Mouse (Mus musculus): ENCODE measurements around the gene Spef2.

Gene Spef2

DNA sequence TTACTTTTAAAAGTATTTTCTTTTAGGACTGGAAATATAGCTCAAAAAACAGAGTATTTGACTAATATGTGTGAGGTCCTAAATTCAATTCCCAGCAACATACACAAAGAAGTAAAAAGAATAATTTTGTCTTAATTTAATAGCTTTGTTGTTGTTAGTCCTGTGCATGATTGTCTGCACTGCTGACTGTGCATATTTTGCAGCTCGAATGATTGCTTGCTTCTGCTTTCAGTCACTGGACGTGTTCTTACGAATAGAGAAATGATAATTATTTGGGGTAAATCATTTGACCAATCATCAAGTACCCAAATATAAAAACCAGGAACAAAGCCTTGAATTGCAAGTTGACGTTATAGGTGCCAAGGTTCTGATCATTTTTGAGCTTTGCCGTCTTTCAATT is 57.8 kb downstream of the Spef2 start:
- TF ChIP-seq GATA4 (IDR thresholded peaks at IDR 0.05; ENCODE audit: insufficient replicate concordance, low read length) = no peak

DNA sequence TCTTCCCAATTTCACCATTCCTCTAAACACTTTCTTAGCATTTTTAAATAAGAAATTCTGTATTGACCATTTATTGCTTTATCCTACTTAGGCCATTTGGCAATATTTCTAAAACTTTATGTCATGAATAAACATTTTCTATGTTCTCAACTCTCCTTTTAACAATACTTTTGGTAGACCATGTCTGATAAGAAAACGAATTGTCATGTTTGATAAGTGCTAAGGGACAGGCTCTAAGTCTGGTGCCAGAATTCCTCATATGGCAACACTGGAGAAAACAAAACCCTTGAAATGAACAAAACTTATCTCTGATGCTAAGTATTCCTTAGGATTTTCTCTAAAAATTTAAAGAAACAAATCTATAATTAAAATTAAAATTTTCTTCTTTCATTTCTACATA is 58.2 kb downstream of the Spef2 start:
- no peak for TF ChIP-seq GATA4 (IDR thresholded peaks at IDR 0.05; ENCODE audit: insufficient replicate concordance, low read length)

DNA sequence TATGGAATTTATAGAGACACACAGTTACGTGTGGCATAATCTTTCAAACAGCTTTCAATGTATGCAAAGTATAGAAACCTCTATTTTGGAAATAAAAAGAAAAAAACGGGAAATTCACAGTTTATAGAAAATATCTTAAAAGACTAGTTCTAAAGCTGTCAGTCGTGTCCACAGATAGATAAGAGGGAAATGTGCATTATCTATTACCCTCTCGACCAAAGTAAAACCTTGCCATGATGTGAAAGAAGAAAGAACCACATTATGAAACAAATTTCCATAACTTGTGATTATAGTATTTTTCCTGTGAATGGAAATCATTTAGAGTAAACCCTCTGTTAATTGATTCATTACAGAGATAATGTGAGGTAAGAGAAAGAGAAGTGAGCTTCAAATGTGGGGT is 65.2 kb downstream of the Spef2 start:
- TF ChIP-seq GATA4 (IDR thresholded peaks at IDR 0.05; ENCODE audit: insufficient replicate concordance, low read length) = no peak

DNA sequence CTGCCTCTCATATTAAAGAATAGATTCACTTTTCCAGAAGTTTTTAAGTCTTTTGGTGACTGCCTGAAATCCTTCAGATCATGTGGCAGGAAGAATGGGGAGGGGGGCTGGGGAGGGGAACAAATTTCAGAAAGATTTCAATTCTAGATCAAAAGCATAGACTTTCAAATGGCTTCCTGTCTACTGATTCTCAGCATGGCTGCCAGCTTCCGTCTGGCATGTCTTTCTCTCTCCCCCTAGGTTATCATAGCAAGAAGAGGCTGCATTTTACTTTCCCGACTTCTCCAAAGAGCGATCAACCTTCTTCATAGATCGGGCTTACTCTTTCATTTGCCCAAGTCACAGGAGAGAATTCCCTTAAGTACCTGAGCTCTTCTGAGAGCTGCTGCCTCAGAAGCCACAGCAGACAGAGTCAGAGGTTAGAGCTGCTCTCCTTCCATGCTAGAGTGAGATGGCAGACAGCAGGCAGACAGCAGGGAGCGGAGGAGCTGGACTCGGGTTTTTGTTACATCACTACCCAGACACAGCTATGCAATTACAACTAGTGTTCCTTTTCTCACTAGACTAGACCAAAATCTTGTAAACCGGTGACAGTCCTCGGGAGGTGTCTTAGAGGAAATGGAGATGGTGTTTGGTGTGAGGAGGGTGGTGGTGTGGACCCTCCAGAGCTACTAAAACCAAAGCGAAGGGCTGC is 71.2 kb downstream of the Spef2 start:
- TF ChIP-seq GATA4 (IDR thresholded peaks at IDR 0.05; ENCODE audit: insufficient replicate concordance, low read length) = no peak

DNA sequence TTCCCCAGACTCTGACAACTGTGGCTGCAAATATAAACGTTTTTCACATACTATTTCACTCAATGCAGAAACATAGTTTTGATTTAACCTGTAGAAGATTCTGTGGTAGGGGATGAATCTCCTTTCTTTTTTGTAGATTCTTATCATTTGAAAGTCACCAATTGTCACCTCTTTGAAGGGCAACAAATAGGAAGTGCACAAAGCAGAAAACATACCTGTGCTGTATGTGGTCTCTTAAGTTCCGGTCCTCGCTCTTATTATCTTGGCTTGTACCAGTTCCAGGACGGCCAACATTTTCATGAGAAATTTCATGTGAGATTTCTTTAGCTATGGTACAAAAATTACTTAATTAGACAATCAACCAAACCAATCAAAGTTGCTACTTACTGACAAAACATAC is 80.1 kb downstream of the Spef2 start:
- no peak for TF ChIP-seq GATA4 (IDR thresholded peaks at IDR 0.05; ENCODE audit: insufficient replicate concordance, low read length)

DNA sequence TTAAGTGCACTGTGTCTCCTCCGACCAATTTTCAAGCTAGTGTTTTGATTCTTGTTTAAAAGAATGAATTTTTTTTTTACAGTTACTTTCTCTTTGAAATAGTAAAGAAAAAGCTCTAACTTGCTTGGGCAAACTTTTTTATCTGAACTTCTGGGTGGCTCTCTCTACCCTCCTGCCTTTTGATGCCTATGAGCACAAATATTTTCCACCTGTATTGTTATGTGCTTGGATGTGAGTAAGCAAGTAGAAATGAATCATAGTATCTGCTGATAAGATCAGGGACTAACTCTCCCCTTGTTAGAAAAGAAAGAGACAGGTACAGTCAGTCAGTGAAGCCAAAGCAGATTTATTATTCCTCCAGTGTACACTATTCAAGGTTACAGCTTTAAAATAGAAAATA is 87.5 kb downstream of the Spef2 start:
- TF ChIP-seq GATA4 (IDR thresholded peaks at IDR 0.05; ENCODE audit: insufficient replicate concordance, low read length) = no peak

DNA sequence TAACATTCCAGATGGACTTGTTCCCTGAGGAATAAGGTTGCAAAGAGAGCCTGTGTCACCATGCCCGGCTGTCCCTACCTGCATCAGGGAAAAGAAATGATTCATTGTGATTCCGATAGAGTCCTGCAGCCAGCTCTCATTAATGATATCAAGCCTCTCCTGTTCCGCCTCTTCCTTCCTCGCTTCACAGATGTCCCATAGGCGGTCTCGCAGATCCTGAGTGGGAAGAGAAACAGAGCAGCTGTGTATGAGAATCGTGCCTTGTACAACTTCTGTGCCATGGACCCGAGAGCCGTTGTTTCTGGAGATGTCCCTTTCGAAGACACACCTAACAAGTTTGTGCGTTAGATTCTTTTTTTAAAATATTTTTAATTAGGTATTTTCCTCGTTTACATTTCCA is 114.2 kb downstream of the Spef2 start:
- TF ChIP-seq GATA4 (IDR thresholded peaks at IDR 0.05; ENCODE audit: insufficient replicate concordance, low read length) = no peak

DNA sequence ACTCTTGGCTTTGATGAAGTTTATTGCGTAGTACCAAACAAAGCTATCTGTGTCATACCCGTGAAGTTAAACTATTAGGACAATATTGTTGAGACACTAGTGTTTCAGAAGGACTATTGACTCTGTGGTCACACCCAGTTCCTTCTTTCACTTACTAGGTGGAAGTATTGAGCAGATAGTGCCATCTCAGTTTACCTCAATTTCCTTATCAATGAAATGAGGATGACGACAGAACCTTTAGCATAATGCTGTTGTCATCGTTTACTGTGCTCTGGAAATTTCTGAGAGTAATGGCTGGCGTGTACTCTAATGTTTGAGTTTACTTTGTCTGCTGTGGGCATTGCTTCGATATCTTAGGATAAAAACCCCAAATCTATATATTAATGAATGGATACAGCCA is 117.0 kb downstream of the Spef2 start:
- TF ChIP-seq GATA4 (IDR thresholded peaks at IDR 0.05; ENCODE audit: insufficient replicate concordance, low read length) = no peak

DNA sequence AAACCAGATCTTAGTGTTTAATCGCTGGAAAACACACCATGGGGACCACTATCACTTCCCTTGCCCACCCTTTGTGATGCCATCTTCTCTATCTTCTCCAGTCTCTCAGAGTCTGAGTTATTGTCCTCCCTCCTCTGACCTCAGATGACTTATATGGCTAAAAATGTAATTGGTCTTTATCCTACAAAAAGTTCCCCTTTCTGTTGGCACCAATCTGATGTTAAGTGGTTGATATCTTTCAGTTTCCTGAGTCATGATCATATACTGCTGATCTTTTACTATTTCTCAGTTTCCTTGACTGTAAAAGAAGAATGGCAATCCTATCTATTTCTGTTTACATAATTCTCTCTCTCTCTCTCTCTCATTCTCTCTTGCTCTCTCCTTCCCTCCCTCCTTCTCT is 119.0 kb downstream of the Spef2 start:
- no peak for TF ChIP-seq GATA4 (IDR thresholded peaks at IDR 0.05; ENCODE audit: insufficient replicate concordance, low read length)

DNA sequence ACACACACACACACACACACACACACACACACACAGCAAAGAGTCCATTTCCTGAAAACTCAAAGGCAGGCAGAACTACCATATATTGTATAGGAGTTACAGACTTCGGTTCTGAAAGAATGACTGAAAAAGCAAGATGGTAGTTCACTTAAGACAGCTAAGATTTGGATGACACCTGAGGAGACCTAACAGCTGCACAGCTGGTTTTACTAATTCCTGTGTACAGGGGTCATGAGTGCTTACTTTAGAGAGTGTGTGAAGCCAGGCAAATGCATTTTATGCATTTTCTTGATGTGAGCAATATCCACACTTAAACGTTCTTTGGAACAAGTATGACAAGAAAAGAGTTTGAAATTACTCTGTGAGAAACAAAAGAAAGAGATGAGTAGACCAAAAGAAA is 124.0 kb downstream of the Spef2 start:
- no peak for TF ChIP-seq GATA4 (IDR thresholded peaks at IDR 0.05; ENCODE audit: insufficient replicate concordance, low read length)

DNA sequence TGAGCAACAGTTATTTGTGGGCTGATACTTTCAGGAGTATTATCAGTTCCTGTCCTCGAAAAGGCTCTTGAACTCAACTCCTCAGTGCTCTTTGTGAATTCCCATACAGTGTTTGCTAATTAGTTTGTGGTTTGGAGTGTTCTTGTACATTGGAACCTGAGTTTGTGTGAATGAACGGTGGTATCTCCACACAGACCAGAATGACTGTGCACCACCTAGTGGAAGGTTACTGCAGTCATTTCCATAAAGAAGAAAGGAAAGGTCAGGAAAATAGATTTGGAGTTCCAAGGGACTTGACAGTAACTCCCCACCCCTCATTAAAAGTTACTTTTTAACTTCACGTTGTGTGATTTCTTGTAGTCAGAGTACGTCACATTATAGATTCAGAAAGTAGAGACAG is 140.5 kb downstream of the Spef2 start:
- TF ChIP-seq GATA4 (IDR thresholded peaks at IDR 0.05; ENCODE audit: insufficient replicate concordance, low read length) = no peak

DNA sequence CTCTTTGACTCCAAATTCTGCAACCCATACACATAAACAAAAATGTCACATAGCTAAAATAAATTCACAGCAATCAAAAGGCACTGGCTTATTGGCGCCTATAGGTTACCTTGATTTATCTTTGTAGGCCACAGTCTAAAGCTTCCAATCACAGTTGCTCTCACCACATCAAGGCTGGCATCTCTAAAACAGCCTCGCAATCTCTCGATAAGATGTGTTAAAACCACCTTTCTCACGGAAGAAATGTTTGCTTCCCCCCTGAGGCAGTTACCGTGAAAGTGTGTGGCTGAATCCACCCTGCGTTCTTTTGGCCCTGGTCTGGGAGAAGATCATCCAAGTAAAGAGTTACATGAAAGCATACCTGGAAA is 148.6 kb downstream of the Spef2 start:
- no peak for TF ChIP-seq GATA4 (IDR thresholded peaks at IDR 0.05; ENCODE audit: insufficient replicate concordance, low read length)

DNA sequence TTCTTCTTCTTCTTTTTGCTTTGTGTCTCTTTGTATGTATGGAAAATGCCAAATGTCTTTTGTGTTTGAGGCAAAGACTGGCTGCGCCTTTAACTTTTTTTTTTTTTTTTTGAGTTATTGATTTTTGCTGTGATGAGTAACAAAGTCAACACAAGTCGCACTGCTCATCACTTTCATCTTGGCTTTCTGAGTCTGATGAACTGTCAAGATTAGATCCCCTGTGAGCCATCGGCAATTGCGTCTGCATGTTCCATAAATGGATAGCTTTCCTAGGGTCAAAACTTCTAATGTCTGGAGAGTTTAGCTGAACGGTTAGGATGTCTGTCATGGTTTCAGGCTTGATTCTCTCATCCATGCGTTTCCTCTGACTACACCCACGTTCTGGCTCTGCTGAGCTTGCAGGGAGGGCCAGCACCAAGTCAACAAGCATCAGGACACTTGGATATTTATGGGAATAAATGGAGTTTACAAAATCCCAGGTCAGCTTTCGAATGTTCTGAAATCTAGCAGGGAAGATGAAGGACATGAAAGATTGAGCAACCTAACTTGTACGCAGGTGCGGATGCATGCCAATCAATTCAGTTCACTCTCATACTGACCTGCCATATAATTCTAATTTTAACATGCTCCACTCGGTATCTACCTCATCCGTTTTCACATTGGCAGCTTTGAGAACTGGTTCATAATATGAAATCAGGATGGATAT is 149.1 kb downstream of the Spef2 start:
- TF ChIP-seq GATA4 (IDR thresholded peaks at IDR 0.05; ENCODE audit: insufficient replicate concordance, low read length) = peak; percentile 32; the same call in 1 of the 2 replicates

DNA sequence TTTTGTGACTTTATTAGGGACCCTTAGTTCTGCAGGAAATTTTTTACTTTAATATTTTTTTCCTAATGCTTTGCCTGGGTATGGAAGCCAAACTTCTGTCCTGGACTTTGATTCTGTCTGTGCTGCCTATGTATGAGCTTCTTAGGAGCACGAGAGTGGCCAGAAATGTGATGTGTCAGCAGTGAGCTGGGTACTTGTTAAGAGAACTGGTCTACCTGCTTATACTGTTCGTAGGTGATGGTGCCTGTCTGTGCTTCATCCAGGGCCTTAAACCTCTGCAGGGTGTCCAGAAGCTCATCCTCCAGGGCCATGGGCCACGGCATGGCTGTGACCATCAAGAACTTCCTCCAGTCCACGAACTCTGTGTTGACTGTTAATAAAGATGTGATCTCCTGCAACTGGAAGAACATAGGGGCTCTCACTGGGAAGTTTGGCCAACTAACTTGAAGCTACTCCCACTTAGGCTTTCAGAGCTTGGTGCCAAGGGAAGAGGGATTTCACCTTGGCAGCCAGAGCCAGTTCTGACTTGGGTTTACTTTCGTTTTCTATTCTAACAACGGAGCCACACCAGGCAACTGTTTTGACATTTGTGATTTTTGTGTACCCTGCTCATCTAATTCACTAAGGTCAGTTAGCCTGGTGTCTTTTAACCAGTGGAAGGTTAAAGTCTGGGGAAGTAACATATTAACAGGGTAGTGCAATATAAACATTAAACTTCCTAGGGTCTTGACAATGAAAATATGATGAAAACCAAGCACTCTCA is 152.2 kb downstream of the Spef2 start:
- no peak for TF ChIP-seq GATA4 (IDR thresholded peaks at IDR 0.05; ENCODE audit: insufficient replicate concordance, low read length)

DNA sequence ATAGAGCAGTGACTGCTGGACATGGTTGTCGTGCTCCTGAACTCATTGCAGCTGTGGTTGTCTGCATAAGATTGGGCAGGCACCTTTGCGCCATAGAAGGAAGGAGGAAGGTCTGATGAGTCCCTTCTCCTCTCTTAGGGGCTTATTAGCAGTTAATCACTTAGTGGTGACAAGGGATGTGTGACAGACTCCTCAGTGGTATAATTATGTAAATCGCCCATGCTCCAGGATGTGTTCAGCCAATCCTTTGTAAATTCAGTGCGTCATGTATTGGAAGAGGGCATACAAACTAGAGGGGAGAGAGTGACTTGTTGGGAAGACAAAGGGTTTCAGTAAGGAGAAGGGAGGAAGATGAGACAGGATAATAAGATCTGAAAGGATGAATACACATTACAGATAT is 158.7 kb downstream of the Spef2 start:
- TF ChIP-seq GATA4 (IDR thresholded peaks at IDR 0.05; ENCODE audit: insufficient replicate concordance, low read length) = no peak
